Mouse (Mus musculus) lung, embryonic 16.5 days (tissue): ENCODE measurements around the gene Gorasp1. TPM values are rescaled to one million over a fixed set of nuclear protein-coding genes. Genes with fewer than 3 reads are reported as not detected.
A peak's percentile ranks its signal among the peaks of the same experiment; 100 is the strongest.

Source experiments
- ATAC-seq: fragments of 200-750 bp; cut with Nextera tagmentation; 2 replicates; pipeline ENCODE4 v1.8.0; 2017; ENCODE audit warnings: low read depth, mild to moderate bottlenecking, moderate library complexity
- H3K27ac ChIP-seq: fragments of 300-500 bp; sonication (generic); 2 replicates; pipeline ENCODE4 v1.5.1; 2014; ENCODE audit warnings: mild to moderate bottlenecking, control low read depth, low read length
- H3K27me3 ChIP-seq: fragments of 300-500 bp; sonication (generic); 2 replicates; pipeline ENCODE4 v1.6.1; 2014; ENCODE audit warnings: low read depth, low read length, mixed read lengths; ENCODE audit not compliant: control insufficient read depth, insufficient read depth
- H3K36me3 ChIP-seq: fragments of 300-500 bp; sonication (generic); 2 replicates; pipeline ENCODE4 v1.6.1; 2014; ENCODE audit warnings: low read length; ENCODE audit not compliant: control insufficient read depth, insufficient read depth
- H3K4me1 ChIP-seq: fragments of 300-500 bp; sonication (generic); replicated peaks from 2 replicates; pipeline ENCODE4 v1.6.1; 2014; ENCODE audit warnings: low read length, mixed read lengths; ENCODE audit not compliant: control insufficient read depth, insufficient read depth
- H3K4me2 ChIP-seq: fragments of 300-500 bp; sonication (generic); 2 replicates; pipeline ENCODE4 v1.6.1; 2014; ENCODE audit warnings: low read depth, low read length, control low read depth
- H3K4me3 ChIP-seq: fragments of 300-500 bp; sonication (generic); 2 replicates; pipeline ENCODE4 v1.5.1; 2014; ENCODE audit warnings: mild to moderate bottlenecking, low read length, control low read depth
- H3K9ac ChIP-seq: fragments of 300-500 bp; sonication (generic); 2 replicates; pipeline ENCODE4 v1.6.1; 2014; ENCODE audit warnings: low read length, control low read depth
- H3K9me3 ChIP-seq: fragments of 300-500 bp; sonication (generic); 2 replicates; pipeline ENCODE4 v1.6.1; 2016; ENCODE audit warnings: low read length; ENCODE audit not compliant: control insufficient read depth
- WGBS: fragments of 180-500 bp; shearing (Covaris S2); extraction: QIAGEN DNeasy Blood & Tissue Kit; methylation state at CpG from one replicate; pipeline ENCODE4 v1.1.7; 2014; 5-methylcytosine and 5-hydroxymethylcytosine counted together
- polyA plus RNA-seq: library from polyadenylated mRNA; unstranded; fragments of >200 nt; fragmentation: Nextera tagmentation; extraction: Ambion mirVana; gene quantifications from 2 replicates; pipeline ENCODE4 v1.2.1, GENCODE M21; 2015

Gene Gorasp1
- polyA plus RNA-seq, 1 experiment from 2014 or later = 29.8 TPM

DNA sequence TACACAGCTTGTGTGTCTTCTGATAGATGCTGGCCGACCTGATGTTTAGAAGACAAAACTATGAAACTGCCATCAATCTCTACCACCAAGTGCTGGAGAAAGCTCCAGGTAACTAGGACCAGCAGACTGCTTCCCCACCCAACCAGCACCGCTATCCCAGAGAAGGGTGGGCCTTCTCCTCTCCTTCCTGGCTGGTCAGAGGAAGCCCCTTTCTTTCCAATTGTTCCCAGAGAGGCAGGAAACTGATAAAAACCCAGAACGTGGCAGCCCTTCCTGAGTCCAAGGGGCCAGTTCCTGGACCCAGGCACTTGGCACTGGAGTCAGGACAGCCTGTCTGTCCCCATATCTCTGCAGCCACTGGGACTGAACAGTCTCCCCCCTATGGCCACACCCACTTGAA lies 26.8 kb upstream of the Gorasp1 start:
- H3K9ac ChIP-seq = no peak overlapping the region
- H3K27me3 ChIP-seq = no peaks in the 10 kb centered on the region
- H3K4me2 ChIP-seq = no peak overlapping the region
- no peaks in the 10 kb centered on the region for H3K36me3 ChIP-seq
- peak; percentile 66 for ATAC-seq
- H3K4me3 ChIP-seq = no peak overlapping the region
- no peaks in the 10 kb centered on the region for H3K9me3 ChIP-seq
- peak overlapping the region; percentile 31; the same call in 1 of the 2 replicates for H3K27ac ChIP-seq
- peaks cover 13% of the 10 kb centered on the region for H3K4me1 ChIP-seq
- WGBS = 47% methylated on average over 3 of the region's 3 CpGs

DNA sequence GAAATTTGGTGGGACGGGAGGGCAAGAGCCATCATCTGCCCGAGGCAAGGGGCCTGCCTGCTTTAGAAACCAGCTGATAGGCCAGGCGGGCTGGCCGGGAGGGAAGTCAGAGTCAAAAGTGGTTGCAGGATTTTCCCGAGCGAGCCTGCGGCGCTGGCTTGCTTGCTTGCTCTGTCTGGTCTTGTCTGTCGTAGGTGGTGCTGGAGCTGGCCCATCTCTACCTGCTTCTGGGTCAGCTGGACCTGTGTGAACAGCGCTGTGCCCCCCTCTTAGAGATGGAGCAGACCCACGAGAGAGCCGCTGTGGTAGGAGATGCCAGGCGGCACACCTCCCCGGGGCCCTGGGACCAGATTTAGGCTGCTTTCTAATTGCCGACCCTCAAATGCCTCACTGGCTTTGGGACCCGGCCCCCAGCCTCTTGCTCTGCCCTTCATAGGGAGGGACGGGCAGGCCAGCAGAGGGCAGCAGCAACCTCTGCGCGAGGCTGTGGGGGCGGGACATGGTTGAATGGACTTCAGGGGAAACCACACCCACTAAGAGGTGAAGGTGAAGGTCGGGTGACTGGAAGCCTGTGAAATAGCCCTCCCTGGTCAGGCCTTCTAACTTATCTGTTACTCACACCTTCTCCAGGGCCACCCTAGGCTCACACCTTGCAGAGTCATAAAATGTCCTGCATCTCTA lies 25.8 kb upstream of the Gorasp1 start:
- H3K36me3 ChIP-seq = no peaks in the 10 kb centered on the region
- no peak overlapping the region for H3K27ac ChIP-seq
- H3K27me3 ChIP-seq = no peaks in the 10 kb centered on the region
- ATAC-seq = peak; percentile 64
- no peaks in the 10 kb centered on the region for H3K9me3 ChIP-seq
- H3K9ac ChIP-seq = peak overlapping the region; percentile 49; the same call in 1 of the 2 replicates
- H3K4me3 ChIP-seq = no peak overlapping the region
- H3K4me2 ChIP-seq = peak overlapping the region; percentile 43
- H3K4me1 ChIP-seq = peaks cover 13% of the 10 kb centered on the region
- whole genome bisulfite sequencing = 17% methylated on average over 21 of the region's 21 CpGs

DNA sequence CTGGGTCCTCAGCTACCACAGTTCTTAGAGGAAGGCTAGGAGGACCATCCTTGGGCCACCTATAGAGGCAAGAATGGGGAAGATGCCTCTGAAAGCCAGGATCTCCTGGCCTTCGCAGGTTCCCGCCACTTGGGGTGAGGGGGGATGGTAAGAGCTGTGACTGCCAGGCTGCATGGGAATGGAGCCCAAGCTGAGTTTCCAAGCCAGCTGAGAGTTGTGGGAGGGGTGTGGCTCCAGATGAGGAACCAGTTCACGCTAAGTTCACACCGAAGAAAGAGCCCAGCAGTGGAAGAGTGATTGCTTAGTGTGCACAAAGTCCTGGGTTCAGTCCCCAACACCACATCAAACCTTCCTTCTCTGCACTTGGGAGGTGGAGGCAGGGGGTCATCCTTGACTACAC lies 24.9 kb upstream of the Gorasp1 start:
- Histone ChIP-seq H3K4me1 (peaks cover 13% of the 10 kb centered on the region), H3K36me3 (no peaks in the 10 kb centered on the region), H3K27me3 (no peaks in the 10 kb centered on the region), H3K9ac (no peak overlapping the region), H3K4me2 (no peak overlapping the region), H3K4me3 (no peak overlapping the region), H3K27ac (no peak overlapping the region), H3K9me3 (no peaks in the 10 kb centered on the region)
- WGBS = 66% methylated on average over 4 of the region's 4 CpGs
- no peak for ATAC-seq

DNA sequence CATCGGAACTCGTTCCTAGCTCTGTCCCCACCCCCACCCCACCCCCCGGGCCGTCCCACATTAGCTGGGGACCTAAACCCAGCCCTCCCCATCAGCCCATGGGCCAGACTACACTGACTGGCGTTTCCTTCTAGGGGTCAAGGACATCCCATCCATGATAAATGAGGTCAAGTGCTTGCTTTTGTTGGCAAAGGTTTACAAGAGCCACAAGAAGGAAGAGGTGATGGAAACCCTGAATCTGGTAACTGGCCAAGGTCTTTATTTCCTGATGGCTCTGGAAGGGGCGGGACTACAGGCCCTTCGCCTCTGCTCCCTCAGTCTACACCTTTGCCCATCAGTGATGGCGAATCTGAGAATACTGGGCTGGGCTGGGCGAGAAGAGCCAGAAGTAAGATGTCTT lies 21.5 kb upstream of the Gorasp1 start:
- Histone ChIP-seq H3K4me1 (peaks cover 13% of the 10 kb centered on the region), H3K27me3 (no peaks in the 10 kb centered on the region), H3K9me3 (no peaks in the 10 kb centered on the region), H3K9ac (no peak overlapping the region), H3K4me3 (no peak overlapping the region), H3K4me2 (no peak overlapping the region), H3K36me3 (no peaks in the 10 kb centered on the region), H3K27ac (no peak overlapping the region)
- no peak for ATAC-seq
- WGBS = 52% methylated on average over 9 of the region's 9 CpGs

DNA sequence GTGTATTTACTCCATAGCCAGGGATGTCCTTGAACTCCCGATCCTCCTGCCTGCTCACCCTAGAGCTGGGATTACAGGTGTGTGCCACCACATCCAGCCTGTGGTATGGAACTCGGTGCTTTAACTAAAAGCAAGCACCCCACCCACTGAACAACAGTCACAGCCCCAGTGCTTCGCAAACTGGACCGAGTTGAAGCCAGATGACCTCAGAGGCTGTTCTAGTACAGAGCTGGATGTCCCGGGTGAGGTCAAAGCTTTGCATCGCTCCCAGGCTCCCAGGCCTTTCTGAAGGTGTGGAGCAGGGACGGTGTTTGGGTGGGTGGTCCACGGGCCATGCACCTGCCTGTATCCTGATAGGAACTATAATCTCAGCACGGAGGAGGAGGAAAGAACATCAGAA lies 14.0 kb upstream of the Gorasp1 start:
- Histone ChIP-seq H3K27ac (no peak overlapping the region), H3K27me3 (no peaks in the 10 kb centered on the region), H3K4me2 (no peak overlapping the region), H3K36me3 (no peaks in the 10 kb centered on the region), H3K4me3 (no peak overlapping the region), H3K4me1 (no peaks in the 10 kb centered on the region; the same call in 1 of the 2 replicates), H3K9me3 (no peaks in the 10 kb centered on the region), H3K9ac (no peak overlapping the region)
- WGBS = 75% methylated on average over 9 of the region's 9 CpGs
- no peak for ATAC-seq

DNA sequence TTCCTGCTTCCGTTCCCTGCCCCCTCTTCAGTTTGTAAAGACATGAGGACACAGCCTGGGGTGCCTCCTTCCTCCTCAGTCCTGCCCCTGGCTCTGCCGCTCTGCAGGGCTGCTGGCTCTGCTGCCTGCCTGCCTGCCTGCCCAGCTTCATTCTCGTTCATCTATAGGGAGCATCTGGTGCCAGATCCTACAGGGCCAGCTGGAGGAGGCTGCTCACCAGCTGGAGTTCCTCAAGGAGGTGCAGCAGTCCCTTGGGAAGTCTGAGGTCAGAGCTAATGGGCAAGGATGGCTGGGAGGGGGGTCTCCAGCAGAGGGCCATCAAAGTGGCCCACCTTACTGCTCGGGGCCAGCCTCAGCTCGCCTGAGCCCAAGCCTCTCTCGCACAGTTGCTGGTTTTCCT lies 13.1 kb upstream of the Gorasp1 start:
- Histone ChIP-seq H3K27ac (no peak overlapping the region), H3K4me3 (no peak overlapping the region), H3K9ac (no peak overlapping the region), H3K4me1 (no peaks in the 10 kb centered on the region; the same call in 1 of the 2 replicates), H3K4me2 (no peak overlapping the region), H3K9me3 (no peaks in the 10 kb centered on the region), H3K27me3 (no peaks in the 10 kb centered on the region), H3K36me3 (no peaks in the 10 kb centered on the region)
- 32% methylated on average over 6 of the region's 6 CpGs for WGBS
- peak; percentile 75 for ATAC-seq

DNA sequence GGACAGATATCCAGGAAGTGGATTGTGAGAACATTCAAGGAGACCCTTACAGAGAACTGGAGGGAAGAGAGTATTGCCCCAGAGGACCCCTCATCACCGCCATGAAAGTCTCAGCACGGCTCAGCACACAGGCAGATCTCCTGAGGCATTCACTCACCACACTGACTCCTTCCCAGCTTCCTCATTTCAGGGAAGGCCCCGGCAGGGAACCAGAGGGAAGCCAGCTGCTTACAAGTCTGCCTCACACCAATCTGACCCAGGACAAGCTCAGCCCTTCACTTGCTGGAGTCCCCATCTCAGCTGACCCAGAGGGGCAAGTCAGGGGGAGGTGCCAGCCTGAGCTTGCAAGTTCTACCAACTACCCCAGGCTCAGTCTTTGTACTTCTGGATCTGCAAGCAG lies 11.4 kb upstream of the Gorasp1 start:
- no peaks in the 10 kb centered on the region for H3K36me3 ChIP-seq
- 41% methylated on average over 3 of the region's 3 CpGs for WGBS
- ATAC-seq = 0 out of 2 replicates have a peak, but pooled peaks have one; percentile 4
- no peak overlapping the region for H3K4me2 ChIP-seq
- no peaks in the 10 kb centered on the region; the same call in 1 of the 2 replicates for H3K4me1 ChIP-seq
- H3K9ac ChIP-seq = 0 out of 2 replicates have a peak overlapping the region, but pooled peaks have one; percentile 12
- H3K27me3 ChIP-seq = no peaks in the 10 kb centered on the region
- no peak overlapping the region for H3K4me3 ChIP-seq
- H3K27ac ChIP-seq = no peak overlapping the region
- no peaks in the 10 kb centered on the region for H3K9me3 ChIP-seq

DNA sequence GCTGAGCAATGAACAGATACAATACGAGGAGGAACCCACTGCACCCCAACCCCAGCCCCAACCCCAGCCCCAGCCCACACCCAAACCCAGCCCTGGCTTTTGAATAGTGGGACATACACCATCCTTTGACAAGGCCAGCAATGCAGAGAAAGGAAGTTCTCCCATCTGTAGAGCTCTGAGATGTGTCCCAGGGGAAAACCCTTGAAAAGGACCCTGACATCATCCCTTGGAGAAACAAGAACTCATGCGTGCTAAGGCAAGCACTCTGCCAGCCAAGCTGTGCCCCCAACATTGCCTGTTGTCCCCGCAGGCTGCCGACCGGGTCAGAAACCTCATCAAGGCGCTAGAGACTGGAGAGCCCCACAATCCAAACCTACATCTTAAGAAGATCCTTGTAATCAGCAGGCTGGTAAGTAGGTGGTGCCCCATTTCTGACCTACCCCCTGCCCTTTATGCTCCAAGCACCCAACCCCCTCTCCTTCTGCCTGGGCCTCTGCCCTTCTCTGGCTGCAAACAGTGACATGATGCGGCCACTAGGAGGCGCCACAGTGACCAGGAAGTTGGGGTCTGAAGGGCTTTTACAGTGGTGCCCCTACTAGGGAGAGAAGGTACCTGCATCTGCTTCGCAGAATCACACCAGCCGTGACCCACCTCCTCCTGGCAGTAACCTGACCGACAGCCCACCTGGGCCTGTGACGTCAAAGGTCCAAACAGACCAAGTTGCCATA lies 8.0 kb upstream of the Gorasp1 start:
- H3K9ac ChIP-seq = no peak overlapping the region
- no peak for ATAC-seq
- no peak overlapping the region for H3K27ac ChIP-seq
- no peak overlapping the region for H3K4me2 ChIP-seq
- H3K27me3 ChIP-seq = no peaks in the 10 kb centered on the region
- H3K36me3 ChIP-seq = no peaks in the 10 kb centered on the region
- H3K4me3 ChIP-seq = no peak overlapping the region
- WGBS = 69% methylated on average over 12 of the region's 12 CpGs
- H3K4me1 ChIP-seq = no peaks in the 10 kb centered on the region; the same call in 1 of the 2 replicates
- no peaks in the 10 kb centered on the region for H3K9me3 ChIP-seq

DNA sequence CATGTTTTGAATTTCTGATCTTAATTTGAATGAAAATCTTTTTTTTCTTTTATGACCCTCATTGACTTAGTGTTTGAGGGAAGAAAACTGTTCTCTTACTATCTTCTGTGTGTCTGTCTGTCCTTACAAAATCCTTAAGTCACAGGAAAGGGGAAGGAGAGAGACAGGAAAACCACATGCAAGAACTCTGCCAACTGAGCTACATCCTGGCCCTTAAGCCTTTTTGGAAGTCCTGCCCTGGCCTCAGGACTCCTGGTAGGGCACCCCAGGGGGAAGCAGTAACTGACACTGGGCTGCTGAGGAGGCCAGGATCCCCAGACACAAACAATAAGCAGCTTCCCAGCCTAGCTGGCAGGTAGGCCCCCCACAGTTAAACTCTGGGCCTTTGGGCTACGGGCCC lies 6.0 kb upstream of the Gorasp1 start:
- WGBS = 81% methylated on average over 1 of the region's 1 CpGs
- peaks cover 3% of the 10 kb centered on the region; the same call in 1 of the 2 replicates for H3K4me1 ChIP-seq
- H3K4me3 ChIP-seq = no peak overlapping the region
- no peak for ATAC-seq
- no peaks in the 10 kb centered on the region for H3K9me3 ChIP-seq
- no peaks in the 10 kb centered on the region for H3K27me3 ChIP-seq
- no peak overlapping the region for H3K9ac ChIP-seq
- no peak overlapping the region for H3K27ac ChIP-seq
- no peak overlapping the region for H3K4me2 ChIP-seq
- no peaks in the 10 kb centered on the region for H3K36me3 ChIP-seq
